Mouse (Mus musculus) frontal cortex, postnatal 25 days (tissue): ENCODE data around the gene Wdr20.

Experiments used
- DNase-seq, 2 experiments: peaks; one replicate each; pipeline ENCODE4 v3.0.0; 2022; ENCODE audit warnings: low spot score in 2 of 2

Gene Wdr20

GRCm38 (mm10) chr12:110851414-110851813 lies 113.7 kb downstream of the Wdr20 start:
- no peak for DNase-seq

DNA sequence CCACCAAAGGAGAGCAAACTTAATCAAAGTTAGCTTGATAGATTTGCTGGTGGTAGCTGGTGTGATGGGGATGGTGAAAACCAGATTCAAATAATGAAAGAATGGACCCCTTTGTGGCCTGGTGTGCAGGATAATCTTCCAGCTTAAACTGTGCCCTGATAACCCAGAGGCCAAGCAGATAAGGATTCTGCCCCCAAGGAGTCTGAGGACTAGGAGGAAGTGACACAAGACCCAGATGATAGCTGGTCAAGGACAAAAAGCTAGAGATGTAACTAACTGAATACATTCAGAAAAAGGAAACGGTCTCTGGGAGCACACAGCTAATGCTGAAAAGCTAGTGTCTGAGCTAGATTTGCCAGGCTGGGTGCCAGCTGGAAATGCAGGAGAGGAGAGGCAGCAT lies 114.2 kb downstream of the Wdr20 start:
- no peak for DNase-seq
